Mouse (Mus musculus) heart, adult 2 months (tissue): ENCODE measurements at regions not wholly inside any gene's neighbourhood (a gene's known extent, or its start where the extent isn't known, plus 50 kb on each side); places are given as distances from the start of the nearest gene placed in this dataset.

Experiments used
- CTCF ChIP-seq: fragments of 200-600 bp; IDR thresholded peaks from 2 replicates; pipeline ENCODE4 v1.8.1; 2022; ENCODE audit warnings: antibody characterized with exemption, mild to moderate bottlenecking, moderate library complexity
- POLR2A ChIP-seq: fragments of 200-500 bp; IDR thresholded peaks from 2 replicates; pipeline ENCODE4 v1.6.1; 2011; ENCODE audit warnings: mild to moderate bottlenecking, low read depth, low read length, control low read depth; ENCODE audit not compliant: insufficient read depth

DNA sequence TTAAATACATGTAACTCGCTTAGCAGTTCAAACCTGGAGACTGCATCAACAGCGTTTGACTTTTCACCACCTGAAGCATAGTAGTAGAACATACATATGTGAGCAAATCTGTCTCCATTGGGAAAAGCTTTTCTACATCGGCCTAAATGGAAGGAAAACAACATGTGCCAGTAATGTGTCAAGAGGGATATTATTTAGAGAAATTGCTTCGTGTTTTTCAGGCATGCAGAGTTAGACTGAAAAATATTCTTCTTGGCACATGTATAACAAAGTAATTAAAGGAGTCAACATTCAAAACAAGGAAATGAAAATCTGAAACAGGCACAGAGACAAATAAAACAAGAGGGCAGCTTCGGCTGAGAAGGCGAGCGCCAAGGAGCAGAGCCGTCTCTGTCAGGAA is 236.7 kb upstream of the Slc24a2 start:
- TF ChIP-seq POLR2A, result no peak
- no peak for TF ChIP-seq CTCF
